Mouse (Mus musculus) midbrain, embryonic 10.5 days (tissue): ENCODE data around the gene Plxna2. TPM values are rescaled to one million over a fixed set of nuclear protein-coding genes. Genes with fewer than 3 reads are reported as not detected.

Experiments used
- DNase-seq: peaks from one replicate; pipeline ENCODE4 v3.0.0-alpha.2; 2017; ENCODE audit warnings: low spot score
- H3K27ac ChIP-seq: fragments of 300-500 bp; sonication (generic); replicated peaks from 2 replicates; pipeline ENCODE4 v1.5.1; 2016; ENCODE audit warnings: mild to moderate bottlenecking
- H3K27me3 ChIP-seq: fragments of 300-500 bp; sonication (generic); 2 replicates; pipeline ENCODE4 v1.6.1; 2016; ENCODE audit warnings: low read depth, mild to moderate bottlenecking; ENCODE audit not compliant: poor library complexity, severe bottlenecking
- H3K36me3 ChIP-seq: fragments of 300-500 bp; sonication (generic); 2 replicates; pipeline ENCODE4 v1.6.1; 2016; ENCODE audit warnings: mild to moderate bottlenecking, moderate library complexity
- H3K4me1 ChIP-seq: fragments of 300-500 bp; sonication (generic); 2 replicates; pipeline ENCODE4 v1.6.1; 2016
- H3K4me3 ChIP-seq: fragments of 300-500 bp; sonication (generic); 2 replicates; pipeline ENCODE4 v1.5.1; 2016; ENCODE audit warnings: mild to moderate bottlenecking, moderate library complexity
- H3K9me3 ChIP-seq: fragments of 300-500 bp; sonication (generic); replicated peaks from 2 replicates; pipeline ENCODE4 v1.6.1; 2016; ENCODE audit warnings: mild to moderate bottlenecking
- WGBS: fragments of 180-500 bp; shearing (Covaris S2); methylation state at CpG from one replicate; pipeline ENCODE4 v1.1.7; 2016; 5-methylcytosine and 5-hydroxymethylcytosine counted together
- polyA plus RNA-seq: library from polyadenylated mRNA; unstranded; fragments of >200 nt; fragmentation: Nextera tagmentation; extraction: Ambion mirVana; gene quantifications from 2 replicates; pipeline ENCODE4 v1.2.1, GENCODE M21; 2016

The Plxna2 gene
- polyA plus RNA-seq: 9.2 and 11.2 TPM in 2 replicates

GRCm38 (mm10) chr1:194617918-194618317 lies at the start of gene Plxna2:
Plxna2 (plus strand) TSS chr1:194618218.
- H3K4me1 ChIP-seq: peaks cover 61% of the 10 kb centered on the region
- no peaks in the 10 kb centered on the region for H3K36me3 ChIP-seq
- WGBS: 94% methylated on average over 2 of the region's 2 CpGs
- peak within 1 kb of the TSS; percentile 90 for H3K4me3 ChIP-seq
- H3K27ac ChIP-seq: peak within 1 kb of the TSS; percentile 88
- DNase-seq: no peak
- H3K9me3 ChIP-seq: no peaks in the 10 kb centered on the region
- peaks cover 11% of the 10 kb centered on the region; the same call in 1 of the 2 replicates for H3K27me3 ChIP-seq

DNA sequence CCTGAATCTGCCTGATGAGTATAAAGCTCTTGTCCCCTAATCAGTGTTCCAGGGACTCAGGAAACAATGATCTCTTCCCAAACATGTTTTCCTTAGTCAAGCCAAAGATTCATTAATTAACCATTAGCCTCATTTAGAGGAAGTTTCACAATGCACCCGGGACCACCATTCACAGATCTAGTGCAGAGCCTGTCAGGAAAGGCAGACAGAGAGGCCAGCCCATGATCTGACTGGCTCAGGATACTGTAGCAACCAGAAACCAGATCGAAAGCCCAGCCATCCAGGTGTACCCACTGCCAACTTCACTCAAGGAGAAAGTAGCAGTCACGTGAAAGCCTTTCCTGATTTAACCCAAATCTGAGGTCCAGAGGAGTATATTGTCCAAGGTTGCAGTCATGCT lies 44.1 kb upstream of the Plxna2 start:
- Histone ChIP-seq H3K36me3 (no peaks in the 10 kb centered on the region), H3K4me1 (peaks cover 4% of the 10 kb centered on the region; the same call in 1 of the 2 replicates), H3K9me3 (no peaks in the 10 kb centered on the region), H3K4me3 (no peak overlapping the region), H3K27me3 (no peaks in the 10 kb centered on the region), H3K27ac (no peak overlapping the region)
- WGBS: 79% methylated on average over 3 of the region's 3 CpGs
- no peak for DNase-seq

GRCm38 (mm10) chr1:194578270-194578669 lies 39.7 kb upstream of the Plxna2 start:
- no peak for DNase-seq
- no peak overlapping the region for H3K4me3 ChIP-seq
- no peaks in the 10 kb centered on the region for H3K9me3 ChIP-seq
- no peaks in the 10 kb centered on the region for H3K27me3 ChIP-seq
- no peak overlapping the region for H3K27ac ChIP-seq
- WGBS: 92% methylated on average over 3 of the region's 3 CpGs
- H3K36me3 ChIP-seq: no peaks in the 10 kb centered on the region
- H3K4me1 ChIP-seq: peaks cover 4% of the 10 kb centered on the region; the same call in 1 of the 2 replicates

- no peaks in the 10 kb centered on the region for H3K9me3 ChIP-seq
- no peak overlapping the region for H3K4me3 ChIP-seq
- H3K27ac ChIP-seq: no peak overlapping the region
- DNase-seq: no peak
- no peaks in the 10 kb centered on the region for H3K4me1 ChIP-seq
- H3K27me3 ChIP-seq: no peaks in the 10 kb centered on the region
- H3K36me3 ChIP-seq: no peaks in the 10 kb centered on the region
Measured at GRCm38 (mm10) chr1:194580539-194580938, 37.5 kb upstream of the Plxna2 start.

GRCm38 (mm10) chr1:194586670-194587069 lies 31.3 kb upstream of the Plxna2 start:
- Histone ChIP-seq H3K27me3 (no peaks in the 10 kb centered on the region), H3K36me3 (no peaks in the 10 kb centered on the region), H3K4me1 (peaks cover 3% of the 10 kb centered on the region; the same call in 1 of the 2 replicates), H3K9me3 (no peaks in the 10 kb centered on the region), H3K4me3 (no peak overlapping the region), H3K27ac (no peak overlapping the region)
- 91% methylated on average over 1 of the region's 1 CpGs for WGBS
- no peak for DNase-seq

GRCm38 (mm10) chr1:194587532-194587931 lies 30.5 kb upstream of the Plxna2 start:
- DNase-seq: no peak
- Histone ChIP-seq H3K27me3 (no peaks in the 10 kb centered on the region), H3K4me3 (no peak overlapping the region), H3K36me3 (no peaks in the 10 kb centered on the region), H3K27ac (no peak overlapping the region), H3K9me3 (no peaks in the 10 kb centered on the region), H3K4me1 (peaks cover 3% of the 10 kb centered on the region; the same call in 1 of the 2 replicates)

- Histone ChIP-seq H3K4me3 (no peak overlapping the region), H3K27ac (no peak overlapping the region), H3K9me3 (no peaks in the 10 kb centered on the region), H3K27me3 (no peaks in the 10 kb centered on the region), H3K4me1 (peaks cover 3% of the 10 kb centered on the region; the same call in 1 of the 2 replicates), H3K36me3 (no peaks in the 10 kb centered on the region)
- no peak for DNase-seq
- 33% methylated on average over 1 of the region's 1 CpGs for WGBS
Measured at GRCm38 (mm10) chr1:194587956-194588668, 29.9 kb upstream of the Plxna2 start.

DNA sequence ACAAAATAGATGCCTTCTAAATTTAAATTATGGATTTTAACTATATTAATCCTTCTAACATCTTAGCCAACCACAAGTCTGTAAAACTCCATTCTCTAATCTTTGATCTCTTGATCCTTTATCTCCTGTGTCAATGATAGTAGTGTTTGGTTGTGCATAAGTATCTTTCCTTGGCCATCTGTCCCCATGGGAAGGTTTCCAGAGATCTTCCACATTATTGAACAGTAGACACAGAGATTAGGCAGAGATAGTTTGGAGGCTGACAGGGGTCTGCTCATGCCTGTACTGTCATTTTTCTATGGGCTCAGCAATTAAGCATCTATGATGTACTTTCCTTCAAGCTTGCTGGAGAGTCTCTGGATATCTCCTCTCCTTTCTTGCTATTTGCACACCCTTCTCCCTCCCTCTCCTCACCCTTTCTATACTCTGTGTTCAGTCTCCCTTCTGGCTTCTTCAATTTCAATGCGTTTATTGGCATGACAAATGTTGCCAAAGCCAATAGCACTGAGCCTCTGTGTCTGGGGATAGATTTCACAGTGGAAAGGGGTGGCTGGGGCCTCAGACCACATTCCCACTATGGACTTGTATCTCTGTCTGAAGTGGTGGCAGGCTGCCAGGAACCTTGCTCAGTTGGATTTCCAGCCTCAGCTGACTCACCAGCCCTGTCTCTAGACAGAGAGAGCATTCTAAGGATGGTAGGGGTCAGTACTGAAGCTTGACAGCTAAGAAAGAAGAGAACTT lies 29.1 kb upstream of the Plxna2 start:
- 77% methylated on average over 1 of the region's 1 CpGs for WGBS
- Histone ChIP-seq H3K36me3 (no peaks in the 10 kb centered on the region), H3K27ac (no peak overlapping the region)

GRCm38 (mm10) chr1:194593155-194593554 lies 24.9 kb upstream of the Plxna2 start:
- Histone ChIP-seq H3K27me3 (no peaks in the 10 kb centered on the region), H3K36me3 (no peaks in the 10 kb centered on the region), H3K4me1 (peaks cover 3% of the 10 kb centered on the region; the same call in 1 of the 2 replicates), H3K9me3 (no peaks in the 10 kb centered on the region), H3K27ac (no peak overlapping the region), H3K4me3 (no peak overlapping the region)
- WGBS: 85% methylated on average over 5 of the region's 5 CpGs
- no peak for DNase-seq

More for the DNA sequence above, 29.1 kb upstream of the Plxna2 start:
- no peak overlapping the region for H3K4me3 ChIP-seq
- H3K27me3 ChIP-seq: no peaks in the 10 kb centered on the region
- peaks cover 3% of the 10 kb centered on the region; the same call in 1 of the 2 replicates for H3K4me1 ChIP-seq
- H3K9me3 ChIP-seq: no peaks in the 10 kb centered on the region
- no peak for DNase-seq

GRCm38 (mm10) chr1:194607406-194608261 lies 10.4 kb upstream of the Plxna2 start:
- H3K27me3 ChIP-seq: no peaks in the 10 kb centered on the region; the same call in 1 of the 2 replicates
- 71% methylated on average over 5 of the region's 5 CpGs for WGBS
- H3K4me1 ChIP-seq: peaks cover 11% of the 10 kb centered on the region; the same call in 1 of the 2 replicates
- DNase-seq: no peak
- no peaks in the 10 kb centered on the region for H3K36me3 ChIP-seq
- H3K27ac ChIP-seq: no peak overlapping the region
- H3K4me3 ChIP-seq: no peak overlapping the region
- no peaks in the 10 kb centered on the region for H3K9me3 ChIP-seq

DNA sequence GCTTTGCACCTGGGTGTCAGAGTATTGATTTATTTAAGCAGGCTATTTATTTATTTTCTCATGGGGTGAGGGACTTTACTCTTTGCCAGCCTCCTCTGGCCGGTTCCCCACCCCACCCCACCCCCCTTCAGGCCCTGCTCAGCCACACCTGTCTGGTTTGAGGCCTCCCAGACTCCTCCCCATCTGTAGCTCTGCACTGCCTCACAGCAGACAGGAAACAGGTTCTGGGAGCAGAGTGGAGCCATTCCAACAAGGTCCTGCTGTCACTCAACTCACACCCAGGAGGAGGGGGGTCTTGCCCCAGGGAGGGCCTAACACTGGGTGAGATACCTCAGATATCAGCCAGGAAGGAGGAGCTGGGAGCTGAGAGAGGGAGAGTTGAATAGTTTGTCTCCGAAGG lies 7.5 kb upstream of the Plxna2 start:
- Histone ChIP-seq H3K9me3 (no peaks in the 10 kb centered on the region), H3K36me3 (no peaks in the 10 kb centered on the region), H3K4me3 (no peak overlapping the region), H3K4me1 (peaks cover 24% of the 10 kb centered on the region), H3K27me3 (no peaks in the 10 kb centered on the region; the same call in 1 of the 2 replicates), H3K27ac (no peak overlapping the region; the same call in 1 of the 2 replicates)
- 33% methylated on average over 2 of the region's 2 CpGs for WGBS
- DNase-seq: no peak

DNA sequence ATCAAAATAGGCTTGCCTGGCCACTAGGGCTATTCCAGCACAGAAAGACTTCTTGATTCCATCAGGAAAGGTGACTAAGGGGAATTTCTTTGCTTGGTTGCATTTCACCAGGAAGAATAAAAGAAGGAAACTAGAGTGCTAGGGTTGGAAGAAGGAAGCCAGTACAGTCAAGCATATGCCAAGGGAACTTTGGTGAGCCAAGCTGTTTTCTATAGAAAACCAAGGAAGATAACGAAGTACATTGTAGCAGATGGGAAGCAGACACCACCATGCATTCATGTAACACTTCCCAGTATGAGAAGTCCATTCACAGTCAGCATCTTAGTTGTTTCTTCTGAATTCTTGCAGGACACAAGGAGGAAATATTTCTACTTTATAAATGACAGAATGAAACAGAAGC lies 5.4 kb upstream of the Plxna2 start:
- no peaks in the 10 kb centered on the region for H3K36me3 ChIP-seq
- WGBS: 84% methylated on average over 1 of the region's 1 CpGs
- DNase-seq: no peak
- H3K9me3 ChIP-seq: no peaks in the 10 kb centered on the region
- H3K27me3 ChIP-seq: no peaks in the 10 kb centered on the region; the same call in 1 of the 2 replicates
- no peak overlapping the region for H3K27ac ChIP-seq
- H3K4me3 ChIP-seq: no peak overlapping the region
- peaks cover 28% of the 10 kb centered on the region for H3K4me1 ChIP-seq
